Mouse (Mus musculus) ES-CJ7 (cell line): ENCODE results near the gene Capza2.
A peak's percentile ranks its signal among the peaks of the same experiment; 100 is the strongest.

Experiments used
- DNase-seq: peaks from one replicate; pipeline ENCODE4 v3.0.0; 2011; ENCODE audit warnings: low read depth, low spot score

Gene Capza2

GRCm38 (mm10) chr6:17635615-17636284 lies at the start of gene Capza2:
Gene Capza2 (plus strand): TSS chr6:17636234.
- no peak for DNase-seq

GRCm38 (mm10) chr6:17589049-17589952 lies 46.7 kb upstream of the Capza2 start:
- peak; percentile 67 for DNase-seq

- no peak for DNase-seq
Measured at GRCm38 (mm10) chr6:17589953-17590627, 45.9 kb upstream of the Capza2 start.

- no peak for DNase-seq
Measured at GRCm38 (mm10) chr6:17593971-17594370, 42.1 kb upstream of the Capza2 start.

GRCm38 (mm10) chr6:17595712-17596462 lies 40.1 kb upstream of the Capza2 start:
- DNase-seq, result no peak

GRCm38 (mm10) chr6:17599373-17599772 lies 36.7 kb upstream of the Capza2 start:
- no peak for DNase-seq

- DNase-seq, result no peak
Measured at GRCm38 (mm10) chr6:17601526-17601925, 34.5 kb upstream of the Capza2 start.

- DNase-seq, result no peak
Measured at GRCm38 (mm10) chr6:17606915-17607314, 29.1 kb upstream of the Capza2 start.

- DNase-seq, result no peak
Measured at GRCm38 (mm10) chr6:17611352-17612010, 24.6 kb upstream of the Capza2 start.

GRCm38 (mm10) chr6:17612652-17613051 lies 23.4 kb upstream of the Capza2 start:
- no peak for DNase-seq

- DNase-seq, result no peak
Measured at GRCm38 (mm10) chr6:17620823-17621222, 15.2 kb upstream of the Capza2 start.

GRCm38 (mm10) chr6:17621436-17621835 lies 14.6 kb upstream of the Capza2 start:
- peak; percentile 79 for DNase-seq

- no peak for DNase-seq
Measured at GRCm38 (mm10) chr6:17628701-17629455, 7.2 kb upstream of the Capza2 start.

- peak; percentile 41 for DNase-seq
Measured at GRCm38 (mm10) chr6:17629756-17630155, 6.3 kb upstream of the Capza2 start.

GRCm38 (mm10) chr6:17631611-17632010 lies 4.4 kb upstream of the Capza2 start:
- no peak for DNase-seq

- peak; percentile 39 for DNase-seq
Measured at GRCm38 (mm10) chr6:17633819-17634218, 2.2 kb upstream of the Capza2 start.

GRCm38 (mm10) chr6:17634992-17635391 lies 1.0 kb upstream of the Capza2 start:
- DNase-seq, result no peak

- DNase-seq, result peak; percentile 93
Measured at GRCm38 (mm10) chr6:17636764-17637170, 733 bp downstream of the Capza2 start.

GRCm38 (mm10) chr6:17637205-17638203 lies 1.5 kb downstream of the Capza2 start:
- peak; percentile 60 for DNase-seq
